Mouse (Mus musculus): ENCODE data around the gene Gm44511. TPM values are rescaled to one million over a fixed set of nuclear protein-coding genes. Genes with fewer than 3 reads are reported as not detected.

The Gm44511 gene
- polyA plus RNA-seq, 1 experiment, result not detected

DNA sequence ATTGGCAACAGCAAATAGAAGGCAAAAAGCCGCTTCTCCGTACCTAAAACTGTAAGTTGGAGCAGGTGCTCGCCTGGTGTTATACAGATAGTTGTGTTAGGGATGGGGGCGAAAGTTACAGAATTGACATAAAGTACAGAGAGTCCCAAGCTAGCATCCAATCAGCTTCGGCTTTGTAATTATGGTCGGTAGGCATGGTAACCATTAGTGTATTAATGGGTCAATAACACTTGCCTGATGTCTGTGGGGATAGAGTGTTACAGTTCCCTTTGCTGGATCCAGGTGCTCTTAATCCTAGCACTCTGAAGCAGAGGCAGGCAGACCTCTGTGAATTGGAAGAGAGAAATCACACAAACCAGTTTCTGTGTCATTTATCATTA is 10.8 kb upstream of the Gm44511 start:
- Histone ChIP-seq H3K36me3 (ENCODE audit: control insufficient read depth, insufficient read depth, low read length) (no peaks in the 10 kb centered on the region), H3K27me3 (ENCODE audit: control insufficient read depth, insufficient read depth, low read length) (no peaks in the 10 kb centered on the region), H3K4me1 (ENCODE audit: control insufficient read depth, insufficient read depth, low read length) (peaks cover 8% of the 10 kb centered on the region), H3K27ac (ENCODE audit: control insufficient read depth, insufficient read depth, low read depth, low read length) (no peak overlapping the region), H3K4me3 (ENCODE audit: control insufficient read depth, low read depth, low read length) (no peak overlapping the region)
- TF ChIP-seq CTCF (IDR thresholded peaks at IDR 0.05; ENCODE audit: control insufficient read depth, insufficient read depth, insufficient replicate concordance, low read depth, low read length), result no peak
- no peak for TF ChIP-seq POLR2A (IDR thresholded peaks at IDR 0.05; ENCODE audit: control insufficient read depth, low read depth, low read length)

DNA sequence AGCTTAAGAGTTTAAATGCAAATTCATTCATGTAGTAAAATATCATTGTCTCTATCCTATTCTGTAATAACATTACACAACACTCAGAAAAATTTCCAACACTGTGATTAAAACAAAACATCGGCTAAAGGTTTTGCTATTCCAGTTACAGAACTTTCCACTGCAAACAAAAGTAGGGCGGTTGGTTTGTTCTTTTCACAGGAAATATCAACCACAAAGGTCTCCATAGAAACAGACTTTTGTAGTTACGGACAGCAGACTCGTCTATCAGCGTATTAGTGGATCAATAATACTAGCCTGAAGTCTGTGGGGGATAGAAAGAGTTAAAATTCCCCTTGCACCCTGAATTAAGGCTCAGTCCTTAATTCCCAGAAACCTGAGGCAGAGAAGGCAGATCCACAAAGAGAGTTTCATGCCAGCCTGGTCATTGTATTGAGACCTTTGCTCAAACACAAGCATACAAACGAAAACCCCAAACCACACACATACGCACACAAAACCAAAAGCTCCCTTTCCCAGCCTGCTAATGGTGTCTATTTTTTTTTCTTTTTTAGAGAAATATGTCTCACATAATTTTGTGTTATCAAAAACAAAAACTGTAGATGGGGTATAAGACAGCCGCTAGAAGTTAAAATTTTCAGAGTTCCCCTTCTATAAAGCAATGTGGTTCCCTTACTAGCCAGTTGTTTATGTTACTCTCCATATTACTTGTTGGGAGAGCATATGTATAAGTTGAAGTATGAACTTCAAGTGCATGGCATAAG is 10.3 kb upstream of the Gm44511 start:
- TF ChIP-seq POLR2A (IDR thresholded peaks at IDR 0.05; ENCODE audit: control insufficient read depth, low read depth, low read length) (no peak), CTCF (IDR thresholded peaks at IDR 0.05; ENCODE audit: control insufficient read depth, insufficient read depth, insufficient replicate concordance, low read depth, low read length) (no peak)
- H3K4me3 ChIP-seq (ENCODE audit: control insufficient read depth, low read depth, low read length), result no peak overlapping the region
- no peaks in the 10 kb centered on the region for H3K36me3 ChIP-seq (ENCODE audit: control insufficient read depth, insufficient read depth, low read length)
- no peaks in the 10 kb centered on the region for H3K27me3 ChIP-seq (ENCODE audit: control insufficient read depth, insufficient read depth, low read length)
- H3K27ac ChIP-seq (ENCODE audit: control insufficient read depth, insufficient read depth, low read depth, low read length), result no peak overlapping the region
- peaks cover 8% of the 10 kb centered on the region for H3K4me1 ChIP-seq (ENCODE audit: control insufficient read depth, insufficient read depth, low read length)

DNA sequence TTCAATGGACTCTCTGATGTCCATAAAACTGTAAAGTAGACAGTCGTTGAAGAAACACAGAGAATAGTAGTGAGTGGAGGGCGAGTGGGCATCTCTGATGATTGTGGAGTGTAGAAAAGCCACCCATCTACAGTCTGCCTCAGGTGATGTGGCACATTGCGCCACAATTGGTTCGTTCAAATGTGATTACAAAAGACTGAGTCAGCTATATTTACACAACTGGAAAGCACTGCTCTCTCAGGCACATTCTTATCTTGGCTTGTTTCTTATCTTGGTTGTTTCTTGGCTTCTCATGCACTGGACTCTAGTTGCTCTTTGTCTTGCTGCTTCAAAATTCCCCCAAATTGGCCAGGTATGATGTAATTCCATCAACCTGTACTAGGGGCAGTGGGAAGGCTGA is 9.5 kb upstream of the Gm44511 start:
- H3K27ac ChIP-seq (ENCODE audit: control insufficient read depth, insufficient read depth, low read depth, low read length), result no peak overlapping the region
- peaks cover 8% of the 10 kb centered on the region for H3K4me1 ChIP-seq (ENCODE audit: control insufficient read depth, insufficient read depth, low read length)
- H3K4me3 ChIP-seq (ENCODE audit: control insufficient read depth, low read depth, low read length), result no peak overlapping the region
- no peaks in the 10 kb centered on the region for H3K36me3 ChIP-seq (ENCODE audit: control insufficient read depth, insufficient read depth, low read length)
- H3K27me3 ChIP-seq (ENCODE audit: control insufficient read depth, insufficient read depth, low read length), result no peaks in the 10 kb centered on the region
- TF ChIP-seq POLR2A (IDR thresholded peaks at IDR 0.05; ENCODE audit: control insufficient read depth, low read depth, low read length) (no peak), CTCF (IDR thresholded peaks at IDR 0.05; ENCODE audit: control insufficient read depth, insufficient read depth, insufficient replicate concordance, low read depth, low read length) (no peak)

DNA sequence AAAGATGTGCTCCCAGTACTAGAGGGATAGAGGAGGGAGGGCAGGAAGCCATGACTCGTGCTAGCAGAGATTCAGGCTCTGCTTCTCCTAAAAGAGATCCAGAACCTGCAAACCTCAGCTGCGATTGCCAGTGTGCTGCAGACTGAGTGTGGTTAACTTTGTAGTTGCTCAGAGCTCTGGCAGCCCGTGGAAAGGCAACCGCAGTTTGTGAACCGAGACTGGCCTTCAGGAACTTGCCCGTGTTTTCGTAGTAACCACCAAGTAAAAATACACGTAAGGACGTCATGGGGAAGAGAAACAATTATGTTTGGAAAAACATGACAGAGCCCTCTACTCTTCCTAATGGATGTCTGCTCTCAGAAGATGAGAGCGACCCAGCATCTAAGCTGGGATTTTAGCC is 6.9 kb upstream of the Gm44511 start:
- H3K4me1 ChIP-seq (ENCODE audit: control insufficient read depth, insufficient read depth, low read length), result peaks cover 3% of the 10 kb centered on the region
- no peaks in the 10 kb centered on the region for H3K27me3 ChIP-seq (ENCODE audit: control insufficient read depth, insufficient read depth, low read length)
- no peak overlapping the region for H3K4me3 ChIP-seq (ENCODE audit: control insufficient read depth, low read depth, low read length)
- H3K27ac ChIP-seq (ENCODE audit: control insufficient read depth, insufficient read depth, low read depth, low read length), result no peak overlapping the region
- TF ChIP-seq CTCF (IDR thresholded peaks at IDR 0.05; ENCODE audit: control insufficient read depth, insufficient read depth, insufficient replicate concordance, low read depth, low read length) (no peak), POLR2A (IDR thresholded peaks at IDR 0.05; ENCODE audit: control insufficient read depth, low read depth, low read length) (no peak)
- no peaks in the 10 kb centered on the region for H3K36me3 ChIP-seq (ENCODE audit: control insufficient read depth, insufficient read depth, low read length)

DNA sequence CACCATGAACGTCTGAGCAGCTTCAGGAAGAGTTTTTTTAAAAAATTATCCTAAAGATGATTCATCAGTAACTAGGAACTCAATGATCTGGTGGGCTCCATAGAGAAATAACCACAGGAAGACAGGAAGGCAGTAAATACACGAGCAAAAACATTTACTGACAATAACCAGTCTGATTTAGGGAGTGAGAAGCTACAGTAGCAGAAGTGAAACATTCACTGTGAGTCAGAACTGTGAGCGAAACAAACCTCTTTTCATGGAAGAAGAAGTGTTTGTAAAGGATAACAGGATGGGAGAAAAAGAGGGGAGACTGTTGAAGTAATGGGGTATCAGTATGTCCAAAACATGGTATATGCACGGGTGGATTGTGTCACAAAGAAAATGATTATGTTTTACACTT is 3.7 kb upstream of the Gm44511 start:
- H3K4me1 ChIP-seq (ENCODE audit: control insufficient read depth, insufficient read depth, low read length), result no peaks in the 10 kb centered on the region
- no peak for TF ChIP-seq CTCF (IDR thresholded peaks at IDR 0.05; ENCODE audit: control insufficient read depth, insufficient read depth, insufficient replicate concordance, low read depth, low read length)
- no peak for TF ChIP-seq POLR2A (IDR thresholded peaks at IDR 0.05; ENCODE audit: control insufficient read depth, low read depth, low read length)
- H3K27ac ChIP-seq (ENCODE audit: control insufficient read depth, insufficient read depth, low read depth, low read length), result no peak overlapping the region
- H3K27me3 ChIP-seq (ENCODE audit: control insufficient read depth, insufficient read depth, low read length), result no peaks in the 10 kb centered on the region
- no peak overlapping the region for H3K4me3 ChIP-seq (ENCODE audit: control insufficient read depth, low read depth, low read length)
- no peaks in the 10 kb centered on the region for H3K36me3 ChIP-seq (ENCODE audit: control insufficient read depth, insufficient read depth, low read length)

DNA sequence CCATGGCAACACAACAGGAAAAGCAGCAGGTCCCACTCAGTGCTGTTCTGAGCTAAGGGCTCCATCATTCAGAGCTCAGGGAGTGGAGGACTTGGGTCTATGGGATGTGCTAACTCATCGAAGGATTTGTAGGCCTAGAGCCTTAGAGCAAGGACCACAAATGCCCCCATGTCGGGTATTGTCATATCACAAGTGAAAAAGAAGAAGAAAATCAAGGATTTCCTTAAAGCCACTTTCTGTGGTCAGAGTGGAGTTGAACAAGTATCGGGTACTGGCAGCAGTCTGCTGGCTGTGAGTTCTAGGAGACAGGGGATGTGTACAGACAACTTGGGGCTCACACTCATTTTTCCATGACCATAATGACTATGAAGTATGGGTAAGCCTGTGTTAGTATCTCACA is 666 bp upstream of the Gm44511 start:
- H3K27me3 ChIP-seq (ENCODE audit: control insufficient read depth, insufficient read depth, low read length), result no peaks in the 10 kb centered on the region
- no peak overlapping the region for H3K27ac ChIP-seq (ENCODE audit: control insufficient read depth, insufficient read depth, low read depth, low read length)
- H3K4me3 ChIP-seq (ENCODE audit: control insufficient read depth, low read depth, low read length), result no peak overlapping the region
- no peaks in the 10 kb centered on the region for H3K36me3 ChIP-seq (ENCODE audit: control insufficient read depth, insufficient read depth, low read length)
- TF ChIP-seq CTCF (IDR thresholded peaks at IDR 0.05; ENCODE audit: control insufficient read depth, insufficient read depth, insufficient replicate concordance, low read depth, low read length) (no peak), POLR2A (IDR thresholded peaks at IDR 0.05; ENCODE audit: control insufficient read depth, low read depth, low read length) (no peak)
- H3K4me1 ChIP-seq (ENCODE audit: control insufficient read depth, insufficient read depth, low read length), result no peaks in the 10 kb centered on the region

DNA sequence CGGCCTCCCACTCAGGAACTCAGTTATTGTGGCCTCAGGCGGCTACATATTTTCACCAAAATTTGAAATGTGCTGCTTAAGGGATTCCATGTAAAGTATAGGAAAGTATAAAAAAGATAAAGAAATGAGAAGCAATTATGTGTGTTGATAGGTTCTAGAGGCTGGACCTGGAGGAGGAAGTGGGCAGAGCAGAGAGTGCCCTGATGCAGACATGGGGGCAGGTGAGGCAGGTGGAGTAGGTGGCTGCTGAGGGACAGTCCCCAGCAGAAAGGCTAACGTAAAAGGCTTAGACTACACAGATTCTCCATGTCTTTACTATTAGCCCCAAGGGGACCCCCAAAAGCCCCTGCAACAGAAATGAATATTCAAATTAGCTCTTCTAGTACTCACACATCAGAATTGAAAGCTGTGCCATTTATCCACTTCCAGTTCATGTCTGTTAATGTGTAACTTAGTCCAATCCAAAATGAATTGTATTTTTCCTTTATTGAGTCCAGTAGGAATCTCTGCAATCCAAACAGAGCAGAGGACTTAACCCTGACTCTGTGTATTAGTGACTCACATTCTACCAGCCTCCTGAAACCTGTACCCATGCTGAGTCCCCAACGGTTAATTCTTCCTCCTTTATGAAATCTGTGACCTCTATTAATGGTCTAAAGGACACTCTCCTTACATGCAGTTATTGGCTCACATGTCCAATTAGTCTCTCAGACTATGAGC is 7.9 kb downstream of the Gm44511 start:
- H3K27ac ChIP-seq (ENCODE audit: control insufficient read depth, insufficient read depth, low read depth, low read length), result no peak overlapping the region
- TF ChIP-seq POLR2A (IDR thresholded peaks at IDR 0.05; ENCODE audit: control insufficient read depth, low read depth, low read length), result no peak
- TF ChIP-seq CTCF (IDR thresholded peaks at IDR 0.05; ENCODE audit: control insufficient read depth, insufficient read depth, insufficient replicate concordance, low read depth, low read length), result no peak
- H3K36me3 ChIP-seq (ENCODE audit: control insufficient read depth, insufficient read depth, low read length), result no peaks in the 10 kb centered on the region
- no peak overlapping the region for H3K4me3 ChIP-seq (ENCODE audit: control insufficient read depth, low read depth, low read length)
- no peaks in the 10 kb centered on the region for H3K27me3 ChIP-seq (ENCODE audit: control insufficient read depth, insufficient read depth, low read length)
- no peaks in the 10 kb centered on the region for H3K4me1 ChIP-seq (ENCODE audit: control insufficient read depth, insufficient read depth, low read length)

All from testis, adult 2 months (tissue).